Comparison of ENCODE assay signal across 10 mouse cellular contexts in the genomic region with DNA sequence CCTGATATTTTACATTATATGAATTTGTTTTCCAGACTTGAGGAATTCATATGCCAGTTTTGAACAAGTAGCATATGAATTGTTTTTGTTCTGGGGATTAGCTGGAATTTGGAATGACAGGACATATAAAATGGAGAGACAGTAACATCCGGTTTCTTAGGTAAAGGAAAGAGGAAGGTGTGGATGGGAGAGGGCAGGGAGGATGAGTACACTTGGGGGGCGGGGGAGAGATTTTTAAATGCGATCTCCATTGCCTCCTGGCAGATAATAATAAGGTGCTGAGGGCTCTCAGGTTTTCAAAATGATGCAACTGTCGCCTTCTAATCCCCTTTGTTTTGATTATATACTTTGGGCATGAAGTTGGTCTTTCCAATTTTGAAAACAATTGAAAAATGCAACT. TPM values are rescaled to one million over a fixed set of nuclear protein-coding genes. Genes with fewer than 3 reads are reported as not detected.
DNase-seq lines count a peak whose midpoint lies in the region; ATAC-seq lines count a peak whose summit lies in the region.
"Had no signal": no experiment of that assay in that cellular context is flagged by ENCODE, and none has a peak within 500 bp of the region (broad histone marks: within the 10 kb centered on the region; RNA-seq: fewer than 3 reads in every experiment).

No protein-coding gene starts in this region.

- H3K9me3 ChIP-seq in kidney, embryonic 15.5 days (replicated peaks), result no peaks in the 10 kb centered on the region
- H3K9me3 ChIP-seq in embryonic facial prominence, embryonic 11.5 days (replicated peaks; ENCODE audit: control insufficient read depth, low read length), result no peaks in the 10 kb centered on the region
- no peaks in the 10 kb centered on the region for H3K9me3 ChIP-seq in midbrain, embryonic 15.5 days

- H3K27ac ChIP-seq in kidney, embryonic 15.5 days, result no peak overlapping the region; the same call in 1 of the 2 replicates
- H3K27ac ChIP-seq in embryonic facial prominence, embryonic 11.5 days (replicated peaks; ENCODE audit: low read depth, low read length), result no peak overlapping the region
- H3K27ac ChIP-seq in midbrain, embryonic 15.5 days, result no peak overlapping the region

- no peaks in the 10 kb centered on the region for H3K27me3 ChIP-seq in kidney, embryonic 15.5 days
- H3K27me3 ChIP-seq in embryonic facial prominence, embryonic 11.5 days (ENCODE audit: control insufficient read depth, insufficient read depth, low read length), result no peaks in the 10 kb centered on the region
- no peaks in the 10 kb centered on the region for H3K27me3 ChIP-seq in midbrain, embryonic 15.5 days (replicated peaks)

- DNase-seq in kidney, postnatal 36 days, result no peak
- no peak for DNase-seq in embryonic facial prominence, embryonic 11.5 days (ENCODE audit: low spot score)
- peak; percentile 23 for DNase-seq in induced T-regulatory cell, adult 2 months (ENCODE audit: low read depth)
- no peak for DNase-seq in layer of hippocampus, adult 8-10 months (ENCODE audit: low spot score in 2 of 2)
- no peak for DNase-seq in frontal cortex, postnatal 36 days (ENCODE audit: low spot score in 2 of 2)
- no peak for DNase-seq in layer of hippocampus, postnatal 36 days
- DNase-seq: cerebellum, adult 9-10 months; kidney, adult 8-10 months had no signal

- peaks cover 24% of the 10 kb centered on the region for H3K4me1 ChIP-seq in kidney, embryonic 15.5 days
- H3K4me1 ChIP-seq in embryonic facial prominence, embryonic 11.5 days (ENCODE audit: control insufficient read depth, insufficient read depth, low read length), result no peaks in the 10 kb centered on the region
- peaks cover 31% of the 10 kb centered on the region for H3K4me1 ChIP-seq in midbrain, embryonic 15.5 days

- 21% methylated on average over 4 of the region's 4 CpGs for WGBS in kidney, embryonic 15.5 days
- WGBS in embryonic facial prominence, embryonic 11.5 days, result 17% methylated on average over 4 of the region's 4 CpGs
- 17% methylated on average over 4 of the region's 4 CpGs for WGBS in midbrain, embryonic 15.5 days

- peak overlapping the region; percentile 72 for H3K4me2 ChIP-seq in kidney, embryonic 15.5 days
- H3K4me2 ChIP-seq in embryonic facial prominence, embryonic 11.5 days (ENCODE audit: low read depth, low read length), result peak overlapping the region; percentile 42
- peak overlapping the region; percentile 63 for H3K4me2 ChIP-seq in midbrain, embryonic 15.5 days

- no peak for ATAC-seq in kidney, embryonic 15.5 days (replicated peaks; ENCODE audit: low FRiP score)
- ATAC-seq in embryonic facial prominence, embryonic 11.5 days (replicated peaks; ENCODE audit: insufficient number of reproducible peaks, low FRiP score, low TSS enrichment, low read depth), result no peak
- ATAC-seq in midbrain, embryonic 15.5 days (replicated peaks), result no peak

- H3K9ac ChIP-seq in kidney, embryonic 15.5 days, result peak overlapping the region; percentile 54
- H3K9ac ChIP-seq in embryonic facial prominence, embryonic 11.5 days (replicated peaks; ENCODE audit: low read length), result 0 out of 2 replicates have a peak overlapping the region, but pooled peaks have one; percentile 37
- peak overlapping the region; percentile 42 for H3K9ac ChIP-seq in midbrain, embryonic 15.5 days

- H3K36me3 ChIP-seq in kidney, embryonic 15.5 days, result no peaks in the 10 kb centered on the region
- H3K36me3 ChIP-seq in embryonic facial prominence, embryonic 11.5 days (replicated peaks; ENCODE audit: control insufficient read depth, insufficient read depth, low read depth, low read length), result no peaks in the 10 kb centered on the region
- H3K36me3 ChIP-seq in midbrain, embryonic 15.5 days (replicated peaks), result no peaks in the 10 kb centered on the region

- H3K4me3 ChIP-seq in kidney, embryonic 15.5 days (replicated peaks), result peak overlapping the region; percentile 50
- H3K4me3 ChIP-seq in embryonic facial prominence, embryonic 11.5 days (ENCODE audit: low read depth, low read length), result peak overlapping the region; percentile 42
- H3K4me3 ChIP-seq in midbrain, embryonic 15.5 days, result peak overlapping the region; percentile 44

RNA-seq across cellular contexts. Expression of a gene that starts 11.6 kb away (rescaled TPM):
- polyA plus RNA-seq in kidney, embryonic 15.5 days (2015; fragmentation: Nextera tagmentation; extraction: Ambion mirVana), result 13.5 and 13.7 TPM in 2 replicates
- polyA plus RNA-seq in embryonic facial prominence, embryonic 11.5 days (2014; fragmentation: Nextera tagmentation; extraction: Ambion mirVana), result 15.0 and 16.2 TPM in 2 replicates
- 9.8 and 9.9 TPM in 2 replicates for polyA plus RNA-seq in midbrain, embryonic 15.5 days (2015; fragmentation: Nextera tagmentation; extraction: Ambion mirVana)
- total RNA-seq in layer of hippocampus, adult 8-10 months (2022), result 1 to 10 TPM; 8.0 to 9.0 (median 8.7) TPM
- total RNA-seq in layer of hippocampus, postnatal 36 days (2021), result 1 to 10 TPM; 7.9 to 8.7 TPM

RNA-seq across cellular contexts. Expression of a gene that starts 30.5 kb away (rescaled TPM):
- polyA plus RNA-seq in kidney, embryonic 15.5 days (2015; fragmentation: Nextera tagmentation; extraction: Ambion mirVana), result 0.08 and 0.12 TPM in 2 replicates
- polyA plus RNA-seq in embryonic facial prominence, embryonic 11.5 days (2014; fragmentation: Nextera tagmentation; extraction: Ambion mirVana), result 0.24 and 0.35 TPM in 2 replicates
- 0.09 and 0.25 TPM in 2 replicates for polyA plus RNA-seq in midbrain, embryonic 15.5 days (2015; fragmentation: Nextera tagmentation; extraction: Ambion mirVana)
- not detected for total RNA-seq in layer of hippocampus, adult 8-10 months (2022)
- total RNA-seq in layer of hippocampus, postnatal 36 days (2021), result not detected

RNA-seq across cellular contexts. Expression of a gene that starts 53.4 kb away (rescaled TPM):
- 0.55 and 0.71 TPM in 2 replicates for polyA plus RNA-seq in kidney, embryonic 15.5 days (2015; fragmentation: Nextera tagmentation; extraction: Ambion mirVana)
- 1.1 and 1.4 TPM in 2 replicates for polyA plus RNA-seq in embryonic facial prominence, embryonic 11.5 days (2014; fragmentation: Nextera tagmentation; extraction: Ambion mirVana)
- polyA plus RNA-seq in midbrain, embryonic 15.5 days (2015; fragmentation: Nextera tagmentation; extraction: Ambion mirVana), result not detected in 2 replicates
- total RNA-seq in layer of hippocampus, adult 8-10 months (2022), result 1 to 10 TPM in 2 of 4 experiments, under 1 TPM in 2; 0.80 to 1.9 (median 1.1) TPM
- total RNA-seq in layer of hippocampus, postnatal 36 days (2021), result under 1 TPM; 0.51 to 0.80 TPM
